Mouse (Mus musculus) spleen, embryonic (tissue): Measurements from ENCODE around the gene Reps2.

Experiments
- CTCF ChIA-PET: fragments of 350-600 bp; sonication (Branson Sonifier 250); formaldehyde crosslinking; loops from one replicate; lab custom pipeline; 2022; lab: Charles Lee

Reps2 gene

GRCm38 (mm10) chrX:162589173-162589805, 54.2 kb downstream of the Reps2 start:
- CTCF ChIA-PET: no interaction called here

DNA sequence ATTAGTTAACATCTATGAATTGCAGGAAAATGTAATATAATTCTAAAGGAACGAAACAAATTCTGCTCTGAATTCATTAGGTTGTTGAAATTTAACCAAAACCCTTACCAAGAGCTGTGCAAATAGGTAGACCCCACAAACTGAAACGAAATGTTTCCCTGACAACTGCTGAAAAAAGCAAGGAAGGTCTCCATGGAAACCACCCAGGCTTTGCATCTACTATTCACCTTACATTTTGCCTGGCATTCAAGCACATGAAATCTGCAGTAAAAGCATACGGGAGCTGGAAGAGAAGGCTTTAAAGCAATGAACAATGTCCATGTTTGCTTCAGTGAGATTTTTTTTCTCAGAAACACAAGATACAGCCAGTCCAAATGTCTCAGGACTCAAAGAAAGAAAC, 59.1 kb downstream of the Reps2 start:
- CTCF ChIA-PET: interaction anchor here (0.6 kb wide), 1 partner anchor 1249 kb away, joined by 15 read pairs; no protein-coding TSS in a partner anchor

GRCm38 (mm10) chrX:162580521-162580920, 62.9 kb downstream of the Reps2 start:
- CTCF ChIA-PET: no interaction called here

DNA sequence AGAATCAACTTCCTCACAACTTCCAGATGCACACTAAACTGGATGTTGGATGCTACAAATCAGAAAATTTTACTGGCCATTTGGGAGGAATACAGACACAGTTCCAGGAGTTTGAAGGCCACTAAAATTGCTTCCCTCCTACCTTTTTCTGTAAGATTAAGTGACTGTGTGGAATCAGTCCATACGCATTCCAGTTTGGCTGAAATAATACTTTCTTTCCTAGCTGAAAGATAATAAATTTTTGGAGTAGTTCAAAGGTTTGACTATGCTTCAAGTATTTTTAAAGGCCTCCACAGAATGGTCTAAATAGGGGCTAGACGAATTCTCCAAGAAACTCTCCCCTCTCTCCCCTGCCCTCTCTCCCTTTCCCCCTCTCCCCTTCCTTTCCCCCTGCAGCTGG, 75.0 kb downstream of the Reps2 start:
- CTCF ChIA-PET: no interaction called here

DNA sequence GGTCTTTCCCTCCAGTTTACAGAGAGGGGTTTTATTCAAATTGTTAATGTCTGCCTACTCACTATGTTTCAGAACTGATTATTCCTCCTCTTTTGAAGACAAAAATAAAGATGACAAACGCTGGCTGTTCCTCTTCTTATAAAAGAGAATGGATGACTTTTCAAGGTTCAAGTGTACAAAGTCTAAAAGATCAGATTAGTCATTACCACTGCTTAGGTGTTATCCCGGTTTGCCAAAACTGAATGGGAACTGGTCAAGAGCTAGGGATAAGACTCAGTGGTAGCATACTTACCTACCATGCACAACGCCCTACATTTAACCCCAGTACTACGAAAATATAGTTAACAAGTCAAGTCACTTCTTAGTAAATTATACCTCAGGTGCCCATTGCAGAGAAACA, 77.9 kb downstream of the Reps2 start:
- CTCF ChIA-PET: no interaction called here

GRCm38 (mm10) chrX:162556459-162556841, 87.0 kb downstream of the Reps2 start:
- CTCF ChIA-PET: no interaction called here

GRCm38 (mm10) chrX:162555729-162556458, 87.6 kb downstream of the Reps2 start:
- CTCF ChIA-PET: no interaction called here

GRCm38 (mm10) chrX:162554513-162554912, 88.9 kb downstream of the Reps2 start:
- CTCF ChIA-PET: no interaction called here

GRCm38 (mm10) chrX:162552383-162552782, 91.1 kb downstream of the Reps2 start:
- CTCF ChIA-PET: no interaction called here

- CTCF ChIA-PET: no interaction called here
Observed at GRCm38 (mm10) chrX:162545037-162545436, 98.4 kb downstream of the Reps2 start.

GRCm38 (mm10) chrX:162542576-162543227, 100.7 kb downstream of the Reps2 start:
- CTCF ChIA-PET: no interaction called here

- CTCF ChIA-PET: no interaction called here
Observed at GRCm38 (mm10) chrX:162541961-162542360, 101.5 kb downstream of the Reps2 start.

- CTCF ChIA-PET: no interaction called here
Observed at GRCm38 (mm10) chrX:162531016-162531415, 112.4 kb downstream of the Reps2 start.

DNA sequence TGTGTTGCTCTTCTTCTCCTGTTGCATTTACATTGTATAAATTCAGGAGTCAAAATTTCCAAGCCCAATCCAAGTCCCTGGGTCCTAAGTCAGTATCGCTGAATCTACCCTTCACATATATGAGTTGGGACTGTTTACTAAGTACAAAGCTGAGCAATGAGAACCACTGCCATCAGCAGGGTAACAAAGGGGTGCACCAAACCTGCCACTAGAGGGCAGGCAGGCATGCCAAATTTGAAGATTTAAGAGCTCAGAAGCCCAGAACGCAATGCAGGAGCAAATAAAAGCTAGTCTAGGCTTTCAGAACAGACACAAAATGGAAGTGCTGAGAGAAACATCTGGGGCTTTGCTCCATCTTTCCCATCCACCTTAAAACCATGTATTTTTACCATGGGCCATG, 116.2 kb downstream of the Reps2 start:
- CTCF ChIA-PET: no interaction called here

GRCm38 (mm10) chrX:162521831-162522514, 121.5 kb downstream of the Reps2 start:
- CTCF ChIA-PET: no interaction called here

DNA sequence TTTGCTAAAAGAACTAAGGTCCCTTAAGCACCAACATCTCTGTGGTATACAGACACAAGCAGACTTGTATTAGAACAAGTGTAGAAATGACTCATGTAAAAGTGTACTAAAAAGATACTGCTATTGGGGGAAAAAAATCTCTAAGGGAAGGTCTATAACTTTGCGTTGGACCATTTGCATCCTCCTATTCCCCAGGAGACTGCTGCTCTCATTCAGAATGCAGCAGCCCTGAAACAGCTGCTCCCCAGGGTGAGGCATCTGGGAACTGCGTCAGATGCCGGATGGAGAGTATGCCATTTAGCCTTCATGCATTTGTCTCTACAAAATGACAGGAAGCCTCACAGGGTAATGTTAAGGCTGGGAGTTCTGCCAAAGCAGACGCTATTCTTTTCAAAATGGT, 122.3 kb downstream of the Reps2 start:
- CTCF ChIA-PET: no interaction called here

DNA sequence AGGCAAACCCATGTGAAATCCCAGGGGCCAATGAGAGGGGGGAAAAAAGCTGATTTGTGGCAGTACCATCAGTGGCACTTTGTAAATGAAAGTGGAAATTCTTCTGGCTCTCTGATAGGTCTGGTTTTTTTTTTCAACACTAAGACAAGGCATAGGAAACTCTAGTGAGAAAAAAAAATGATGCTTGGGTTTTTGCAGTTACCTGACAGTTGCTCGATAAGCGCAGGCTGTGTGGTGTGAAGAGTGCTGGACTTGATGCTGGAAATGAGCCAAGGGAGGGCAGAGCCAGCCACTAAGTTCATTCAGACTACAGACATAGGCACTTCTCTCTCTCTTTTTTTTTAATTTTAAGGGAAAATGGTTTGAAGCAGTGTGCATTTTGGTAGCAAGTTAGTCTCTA, 123.1 kb downstream of the Reps2 start:
- CTCF ChIA-PET: no interaction called here

DNA sequence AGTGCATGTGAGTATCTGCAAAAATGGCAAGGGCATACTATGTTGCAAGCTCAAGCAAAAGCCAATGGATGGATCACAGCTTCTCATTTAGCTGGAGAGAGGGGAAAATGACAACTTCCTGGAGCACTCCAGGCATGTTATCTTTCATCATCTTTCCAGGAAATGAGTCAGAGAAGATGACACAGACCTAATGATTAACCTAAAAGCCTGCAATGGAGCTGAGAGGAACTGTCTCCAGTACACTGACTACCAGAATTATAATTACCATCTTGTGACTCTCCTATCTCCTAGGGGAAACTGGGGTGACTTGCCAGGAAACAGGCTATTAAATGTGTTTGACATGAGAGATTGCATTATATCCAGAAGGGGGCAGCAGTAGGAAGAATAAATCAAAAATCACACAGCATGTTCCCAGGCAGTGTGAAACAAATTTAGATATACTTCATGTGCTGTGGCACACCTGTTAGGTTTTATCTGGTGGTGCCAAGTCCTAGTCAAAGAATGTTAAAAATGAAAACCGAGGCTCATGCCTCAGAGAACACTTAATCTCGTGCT, 132.9 kb downstream of the Reps2 start:
- CTCF ChIA-PET: no interaction called here

- CTCF ChIA-PET: no interaction called here
Observed at GRCm38 (mm10) chrX:162505186-162505585, 138.3 kb downstream of the Reps2 start.

DNA sequence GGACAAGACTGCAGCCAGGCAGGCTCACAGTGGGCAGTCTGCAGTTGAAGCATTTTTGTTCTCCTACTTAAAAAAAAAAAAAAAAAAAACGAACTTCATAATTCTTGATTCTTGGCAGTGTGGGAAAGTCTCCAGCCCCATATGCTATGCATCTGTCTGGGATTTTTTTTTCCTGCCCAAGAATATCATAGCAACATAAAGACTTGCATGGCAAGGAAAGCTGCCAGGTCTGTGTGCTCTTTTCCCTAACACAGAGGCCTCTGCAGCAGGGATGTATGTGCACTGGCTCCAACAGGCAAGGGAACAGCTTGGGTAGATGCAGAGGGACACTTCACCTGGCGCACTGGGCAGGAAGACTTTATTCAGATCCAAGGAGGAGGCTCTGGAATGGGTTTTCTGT, 140.0 kb downstream of the Reps2 start:
- CTCF ChIA-PET: no interaction called here

DNA sequence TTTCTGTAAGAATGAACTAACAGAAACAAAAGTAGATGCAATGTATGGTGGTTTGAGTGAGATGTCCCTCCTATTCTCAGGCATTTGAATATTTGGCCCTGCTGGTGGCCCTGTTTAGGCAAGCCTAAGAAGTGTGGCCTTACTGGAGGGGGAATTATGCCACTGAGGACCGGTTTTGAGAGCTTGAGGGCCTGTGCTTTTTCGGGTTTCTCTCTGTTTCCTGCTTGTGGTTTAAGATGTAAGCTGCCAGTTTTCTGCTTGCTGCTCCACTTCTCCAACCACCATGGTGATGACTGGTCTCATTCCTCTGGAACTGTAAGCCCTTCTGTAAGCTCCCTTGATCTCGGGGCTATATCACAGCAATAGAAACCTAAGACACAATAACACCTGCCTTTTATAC, 142.5 kb downstream of the Reps2 start:
- CTCF ChIA-PET: no interaction called here

DNA sequence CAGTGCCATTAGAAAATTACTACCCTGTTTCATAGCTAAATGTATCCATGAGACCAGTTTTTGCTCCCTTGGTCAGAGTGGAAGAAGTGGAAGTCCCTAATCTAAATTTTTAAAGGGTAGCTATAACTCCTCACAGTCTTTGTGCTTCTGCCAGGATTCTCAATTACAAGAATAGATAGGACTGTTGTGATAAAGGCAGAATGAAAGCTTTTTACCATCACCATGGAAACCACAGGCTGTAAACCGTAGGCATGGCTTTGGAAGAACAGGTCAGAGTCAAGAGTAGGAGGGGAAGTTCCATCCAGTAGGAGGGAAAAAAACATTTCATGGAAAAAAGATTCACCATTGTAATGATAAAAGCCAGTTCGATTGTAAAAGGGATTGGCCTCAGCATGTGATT, 147.0 kb downstream of the Reps2 start:
- CTCF ChIA-PET: no interaction called here
